Mouse (Mus musculus): ENCODE measurements around the gene Nkx1-1.

GRCm38 (mm10) chr5:33427461-33427860, 6.3 kb downstream of the Nkx1-1 start:
- TF ChIP-seq ZNF384 (IDR thresholded peaks at IDR 0.05; ENCODE audit: low read depth, low read length) (no peak), ZC3H11A (IDR thresholded peaks at IDR 0.05; ENCODE audit: borderline replicate concordance, low read depth, low read length) (no peak)

Measured in ES-E14 (cell line).